Mouse (Mus musculus) midbrain, embryonic 14.5 days (tissue): Measurements from ENCODE around the gene Asic1. TPM values are rescaled to one million over a fixed set of nuclear protein-coding genes. Genes with fewer than 3 reads are reported as not detected.

ENCODE experiments used
- ATAC-seq: fragments of 200-750 bp; cut with Nextera tagmentation; 2 replicates; pipeline ENCODE4 v1.8.0; 2017; ENCODE audit warnings: moderate number of reproducible peaks, moderate library complexity; ENCODE audit not compliant: low FRiP score, low TSS enrichment
- DNase-seq: peaks from one replicate; pipeline ENCODE4 v3.0.0-alpha.2; 2015
- H3K27ac ChIP-seq: fragments of 300-500 bp; sonication (generic); replicated peaks from 2 replicates; pipeline ENCODE4 v1.5.1; 2014; ENCODE audit warnings: mild to moderate bottlenecking, low read depth, low read length, moderate library complexity
- H3K27me3 ChIP-seq: fragments of 300-500 bp; sonication (generic); 2 replicates; pipeline ENCODE4 v1.6.1; 2014; ENCODE audit warnings: low read length, control low read depth, mixed read lengths; ENCODE audit not compliant: control insufficient read depth, insufficient read depth
- H3K36me3 ChIP-seq: fragments of 300-500 bp; sonication (generic); 2 replicates; pipeline ENCODE4 v1.6.1; 2014; ENCODE audit warnings: low read length, control low read depth; ENCODE audit not compliant: control insufficient read depth, insufficient read depth
- H3K4me1 ChIP-seq: fragments of 300-500 bp; sonication (generic); 2 replicates; pipeline ENCODE4 v1.6.1; 2014; ENCODE audit warnings: mild to moderate bottlenecking, antibody characterized with exemption, low read length, control low read depth; ENCODE audit not compliant: control insufficient read depth, insufficient read depth
- H3K4me2 ChIP-seq: fragments of 300-500 bp; sonication (generic); 2 replicates; pipeline ENCODE4 v1.6.1; 2014; ENCODE audit warnings: mild to moderate bottlenecking, low read length, moderate library complexity
- H3K4me3 ChIP-seq: fragments of 300-500 bp; sonication (generic); replicated peaks from 2 replicates; pipeline ENCODE4 v1.5.1; 2014; ENCODE audit warnings: low read depth, low read length
- H3K9ac ChIP-seq: fragments of 300-500 bp; sonication (generic); replicated peaks from 2 replicates; pipeline ENCODE4 v1.6.1; 2014; ENCODE audit warnings: mild to moderate bottlenecking, low read length, moderate library complexity
- H3K9me3 ChIP-seq: fragments of 300-500 bp; sonication (generic); 2 replicates; pipeline ENCODE4 v1.6.1; 2016; ENCODE audit warnings: low read length, control low read depth, mixed read lengths; ENCODE audit not compliant: control insufficient read depth
- WGBS: fragments of 180-500 bp; shearing (Covaris S2); extraction: QIAGEN DNeasy Blood & Tissue Kit; methylation state at CpG from one replicate; pipeline ENCODE4 v1.1.7; 2014; 5-methylcytosine and 5-hydroxymethylcytosine counted together
- polyA plus RNA-seq: library from polyadenylated mRNA; unstranded; fragments of >200 nt; fragmentation: Nextera tagmentation; extraction: Ambion mirVana; gene quantifications from 2 replicates; pipeline ENCODE4 v1.2.1, GENCODE M21; 2014

Gene Asic1
- polyA plus RNA-seq, 1 experiment from 2014 or later = 53.5 TPM

DNA sequence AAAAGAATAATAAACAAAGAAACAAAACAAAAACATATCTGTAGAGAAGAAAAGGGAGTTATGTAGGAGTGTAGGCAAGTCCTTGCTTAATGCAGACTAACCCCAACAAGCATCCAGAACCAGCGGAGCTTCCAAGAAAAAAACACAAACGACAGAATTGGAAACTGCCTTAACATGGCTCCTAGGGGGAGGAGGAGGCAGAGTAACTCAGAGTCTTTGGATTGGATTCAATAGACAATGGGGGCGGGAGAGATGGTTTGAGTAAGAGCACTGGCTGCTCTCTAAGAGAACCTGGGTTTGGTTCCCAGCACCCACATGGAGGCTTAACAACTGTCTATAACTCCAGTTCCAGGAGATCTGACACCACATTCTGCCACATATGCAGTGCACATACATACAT, 61.5 kb downstream of the Asic1 start:
- WGBS = 97% methylated on average over 3 of the region's 3 CpGs
- ATAC-seq = no peak
- H3K4me2 ChIP-seq = no peak overlapping the region
- no peak overlapping the region for H3K27ac ChIP-seq
- H3K9me3 ChIP-seq = no peaks in the 10 kb centered on the region
- H3K4me3 ChIP-seq = no peak overlapping the region
- no peaks in the 10 kb centered on the region for H3K27me3 ChIP-seq
- no peak for DNase-seq
- no peak overlapping the region for H3K9ac ChIP-seq
- H3K4me1 ChIP-seq = peaks cover under 1% of the 10 kb centered on the region
- H3K36me3 ChIP-seq = peaks cover 50% of the 10 kb centered on the region

- ATAC-seq = no peak
- Histone ChIP-seq H3K4me2 (no peak overlapping the region), H3K4me3 (no peak overlapping the region), H3K36me3 (peaks cover 55% of the 10 kb centered on the region), H3K4me1 (no peaks in the 10 kb centered on the region), H3K27me3 (no peaks in the 10 kb centered on the region), H3K9me3 (no peaks in the 10 kb centered on the region), H3K27ac (no peak overlapping the region), H3K9ac (no peak overlapping the region)
- WGBS = over 99% methylated on average over 5 of the region's 5 CpGs
- no peak for DNase-seq
Observed at GRCm38 (mm10) chr15:99733186-99733585, 63.0 kb downstream of the Asic1 start.

GRCm38 (mm10) chr15:99735631-99736030, 65.5 kb downstream of the Asic1 start:
- DNase-seq = no peak
- no peak overlapping the region for H3K27ac ChIP-seq
- no peaks in the 10 kb centered on the region for H3K9me3 ChIP-seq
- H3K4me3 ChIP-seq = no peak overlapping the region
- H3K4me1 ChIP-seq = no peaks in the 10 kb centered on the region
- WGBS = 95% methylated on average over 2 of the region's 2 CpGs
- no peak overlapping the region for H3K9ac ChIP-seq
- no peak for ATAC-seq
- peaks cover 67% of the 10 kb centered on the region for H3K36me3 ChIP-seq
- H3K27me3 ChIP-seq = no peaks in the 10 kb centered on the region
- no peak overlapping the region for H3K4me2 ChIP-seq

GRCm38 (mm10) chr15:99736675-99737074, 66.5 kb downstream of the Asic1 start:
- DNase-seq = no peak
- peaks cover 74% of the 10 kb centered on the region for H3K36me3 ChIP-seq

GRCm38 (mm10) chr15:99740229-99740628, 70.1 kb downstream of the Asic1 start:
- Histone ChIP-seq H3K4me3 (no peak overlapping the region), H3K27me3 (no peaks in the 10 kb centered on the region), H3K36me3 (peaks cover 74% of the 10 kb centered on the region), H3K9ac (no peak overlapping the region), H3K9me3 (no peaks in the 10 kb centered on the region), H3K4me1 (no peaks in the 10 kb centered on the region), H3K4me2 (no peak overlapping the region), H3K27ac (no peak overlapping the region)
- WGBS = 96% methylated on average over 4 of the region's 4 CpGs
- no peak for DNase-seq
- ATAC-seq = no peak

More at GRCm38 (mm10) chr15:99736675-99737074, 66.5 kb downstream of the Asic1 start:
- WGBS = 91% methylated on average over 11 of the region's 11 CpGs
- ATAC-seq = no peak
- H3K4me2 ChIP-seq = no peak overlapping the region
- H3K9me3 ChIP-seq = no peaks in the 10 kb centered on the region
- H3K4me1 ChIP-seq = no peaks in the 10 kb centered on the region
- H3K27ac ChIP-seq = no peak overlapping the region
- no peak overlapping the region for H3K4me3 ChIP-seq
- H3K9ac ChIP-seq = no peak overlapping the region
- H3K27me3 ChIP-seq = no peaks in the 10 kb centered on the region

Other genes starting within 250 kb of the Asic1 start
- 16.8 and 17.6 TPM in 2 replicates for gene Nckap5l, start 212.6 kb upstream of the Asic1 start, polyA plus RNA-seq
- 23.0 and 24.6 TPM in 2 replicates for gene Bcdin3d, start 195.6 kb upstream of the Asic1 start, polyA plus RNA-seq
- gene Faim2, start 142.2 kb upstream of the Asic1 start, polyA plus RNA-seq = 17.9 and 19.0 TPM in 2 replicates
- gene Aqp2, start 91.3 kb upstream of the Asic1 start, polyA plus RNA-seq = not detected in 2 replicates
- gene Aqp5, start 79.6 kb upstream of the Asic1 start, polyA plus RNA-seq = 0.70 and 3.0 TPM in 2 replicates
- gene Aqp6, start 69.0 kb upstream of the Asic1 start, polyA plus RNA-seq = 0.93 and 1.1 TPM in 2 replicates
- 42.2 and 64.0 TPM in 2 replicates for gene Racgap1, start 18.7 kb upstream of the Asic1 start, polyA plus RNA-seq
- gene Smarcd1, start 31.8 kb downstream of the Asic1 start, polyA plus RNA-seq = 127 and 136 TPM in 2 replicates
- gene Gm17349, start 35.1 kb downstream of the Asic1 start, polyA plus RNA-seq = not detected in 2 replicates
- 0.92 and 1.7 TPM in 2 replicates for gene Gpd1, start 47.1 kb downstream of the Asic1 start, polyA plus RNA-seq
- 168 and 206 TPM in 2 replicates for gene Cox14, start 55.2 kb downstream of the Asic1 start, polyA plus RNA-seq
- gene Cers5, start 102.5 kb downstream of the Asic1 start, polyA plus RNA-seq = 70.9 and 74.5 TPM in 2 replicates
- gene Lima1, start 205.1 kb downstream of the Asic1 start, polyA plus RNA-seq = 8.5 and 15.3 TPM in 2 replicates